Mouse (Mus musculus) telencephalon, adult 2 months (tissue): ENCODE data around the gene Arhgef40.

Source experiments
- DNase-seq: peaks from one replicate; pipeline ENCODE4 v3.0.0-alpha.2; 2011; ENCODE audit warnings: low read depth, low spot score

Arhgef40 gene

GRCm38 (mm10) chr14:51984247-51985231, at the start of gene Arhgef40:
TSS of gene Arhgef40 (plus strand) at chr14:51984719.
- DNase-seq = no peak

- DNase-seq = no peak
Observed at GRCm38 (mm10) chr14:51939005-51939404, 45.5 kb upstream of the Arhgef40 start.

GRCm38 (mm10) chr14:51940944-51941560, 43.5 kb upstream of the Arhgef40 start:
- DNase-seq = no peak

GRCm38 (mm10) chr14:51941577-51941976, 42.9 kb upstream of the Arhgef40 start:
- no peak for DNase-seq

GRCm38 (mm10) chr14:51942236-51942635, 42.3 kb upstream of the Arhgef40 start:
- DNase-seq = no peak

- no peak for DNase-seq
Observed at GRCm38 (mm10) chr14:51943336-51943735, 41.2 kb upstream of the Arhgef40 start.

GRCm38 (mm10) chr14:51960316-51960715, 24.2 kb upstream of the Arhgef40 start:
- DNase-seq = no peak

- DNase-seq = no peak
Observed at GRCm38 (mm10) chr14:51967400-51967799, 17.1 kb upstream of the Arhgef40 start.

- DNase-seq = no peak
Observed at GRCm38 (mm10) chr14:51979252-51979651, 5.3 kb upstream of the Arhgef40 start.

- no peak for DNase-seq
Observed at GRCm38 (mm10) chr14:51983251-51983650, 1.3 kb upstream of the Arhgef40 start.

- DNase-seq = no peak
Observed at GRCm38 (mm10) chr14:51983855-51984246, 668 bp upstream of the Arhgef40 start.

- DNase-seq = no peak
Observed at GRCm38 (mm10) chr14:51985301-51986152, 1.0 kb downstream of the Arhgef40 start.

- no peak for DNase-seq
Observed at GRCm38 (mm10) chr14:51986153-51986505, 1.6 kb downstream of the Arhgef40 start.

GRCm38 (mm10) chr14:51987177-51987576, 2.7 kb downstream of the Arhgef40 start:
- no peak for DNase-seq

- DNase-seq = no peak
Observed at GRCm38 (mm10) chr14:51988731-51989130, 4.2 kb downstream of the Arhgef40 start.

GRCm38 (mm10) chr14:51989461-51989970, 5.0 kb downstream of the Arhgef40 start:
- DNase-seq = no peak

- DNase-seq = no peak
Observed at GRCm38 (mm10) chr14:51994453-51994852, 9.9 kb downstream of the Arhgef40 start.

- no peak for DNase-seq
Observed at GRCm38 (mm10) chr14:51995219-51995871, 10.8 kb downstream of the Arhgef40 start.

- no peak for DNase-seq
Observed at GRCm38 (mm10) chr14:51996231-51996841, 11.8 kb downstream of the Arhgef40 start.

- DNase-seq = no peak
Observed at GRCm38 (mm10) chr14:51996866-51997265, 12.3 kb downstream of the Arhgef40 start.

- no peak for DNase-seq
Observed at GRCm38 (mm10) chr14:51997483-51997882, 13.0 kb downstream of the Arhgef40 start.
